Mouse (Mus musculus) intestine, embryonic 15.5 days (tissue): ENCODE measurements at regions not wholly inside any gene's neighbourhood (a gene's known extent, or its start where the extent isn't known, plus 50 kb on each side); places are given as distances from the start of the nearest gene placed in this dataset.

ENCODE experiments used
- ATAC-seq: fragments of 200-750 bp; cut with Nextera tagmentation; 2 replicates; pipeline ENCODE4 v1.8.0; 2017; ENCODE audit warnings: moderate TSS enrichment, moderate library complexity
- H3K27ac ChIP-seq: fragments of 300-500 bp; sonication (generic); 2 replicates; pipeline ENCODE4 v1.5.1; 2015; ENCODE audit warnings: mild to moderate bottlenecking, inconsistent platforms
- H3K27me3 ChIP-seq: fragments of 300-500 bp; sonication (generic); replicated peaks from 2 replicates; pipeline ENCODE4 v1.6.1; 2015; ENCODE audit warnings: inconsistent platforms
- H3K36me3 ChIP-seq: fragments of 300-500 bp; sonication (generic); 2 replicates; pipeline ENCODE4 v1.6.1; 2015; ENCODE audit warnings: inconsistent platforms
- H3K4me1 ChIP-seq: fragments of 300-500 bp; sonication (generic); replicated peaks from 2 replicates; pipeline ENCODE4 v1.6.1; 2015; ENCODE audit warnings: inconsistent platforms
- H3K4me2 ChIP-seq: fragments of 300-500 bp; sonication (generic); replicated peaks from 2 replicates; pipeline ENCODE4 v1.6.1; 2015; ENCODE audit warnings: mild to moderate bottlenecking, inconsistent platforms
- H3K4me3 ChIP-seq: fragments of 300-500 bp; sonication (generic); replicated peaks from 2 replicates; pipeline ENCODE4 v1.5.1; 2015; ENCODE audit warnings: inconsistent platforms
- H3K9ac ChIP-seq: fragments of 300-500 bp; sonication (generic); 2 replicates; pipeline ENCODE4 v1.6.1; 2015; ENCODE audit warnings: inconsistent platforms
- H3K9me3 ChIP-seq: fragments of 300-500 bp; sonication (generic); 2 replicates; pipeline ENCODE4 v1.6.1; 2016; ENCODE audit warnings: inconsistent platforms
- WGBS: fragments of 180-500 bp; shearing (Covaris S2); methylation state at CpG from one replicate; pipeline ENCODE4 v1.1.7; 2015; 5-methylcytosine and 5-hydroxymethylcytosine counted together

DNA sequence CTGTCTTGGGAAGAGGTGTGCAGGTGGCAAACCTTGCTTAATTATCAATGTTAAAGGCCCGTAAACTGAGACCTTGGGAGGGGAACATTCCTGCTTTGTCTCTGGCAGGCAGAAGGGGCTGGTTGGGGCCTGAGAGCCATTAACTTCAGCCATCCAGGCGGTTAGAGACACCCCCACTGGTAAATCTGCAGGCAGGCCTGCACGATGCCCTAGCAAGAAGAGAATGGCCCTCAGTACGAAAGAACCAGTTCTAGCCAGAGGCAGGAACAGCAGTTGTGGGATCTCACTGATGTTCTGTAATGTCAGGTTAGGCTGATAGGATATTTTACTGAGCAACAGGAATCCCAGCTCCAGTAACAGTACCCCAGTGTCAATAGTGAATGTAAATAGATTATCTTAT is 70.5 kb downstream of the Apip start:
- Histone ChIP-seq H3K9me3 (no peaks in the 10 kb centered on the region), H3K27me3 (no peaks in the 10 kb centered on the region), H3K27ac (peak overlapping the region; percentile 87), H3K9ac (no peak overlapping the region), H3K36me3 (no peaks in the 10 kb centered on the region), H3K4me3 (no peak overlapping the region), H3K4me2 (0 out of 2 replicates have a peak overlapping the region, but pooled peaks have one; percentile 9), H3K4me1 (0 out of 2 replicates have a peak, but pooled peaks cover 9% of the 10 kb centered on the region)
- ATAC-seq: no peak
- 46% methylated on average over 4 of the region's 4 CpGs for WGBS

DNA sequence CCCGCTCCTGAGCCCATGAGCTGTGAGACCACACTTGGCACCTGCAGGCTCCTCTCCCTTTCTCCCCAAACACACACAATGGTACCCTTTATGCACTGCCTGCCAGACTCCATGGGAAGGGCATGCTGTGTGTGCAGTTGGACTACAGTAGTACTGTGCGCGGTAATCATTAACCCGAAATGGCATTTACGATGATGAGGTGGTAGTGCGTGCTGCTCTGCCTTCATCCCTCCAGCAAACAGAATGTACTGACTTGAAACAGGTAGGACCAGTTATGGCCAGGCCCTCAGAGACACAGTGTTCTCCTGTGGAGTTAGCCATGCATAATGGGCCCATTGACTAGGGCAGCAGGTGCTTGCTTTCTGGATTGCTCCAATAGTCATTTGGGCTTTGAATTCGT is 70.9 kb downstream of the Apip start:
- Histone ChIP-seq H3K4me3 (no peak overlapping the region), H3K36me3 (no peaks in the 10 kb centered on the region), H3K9ac (no peak overlapping the region), H3K27me3 (no peaks in the 10 kb centered on the region), H3K4me2 (0 out of 2 replicates have a peak overlapping the region, but pooled peaks have one; percentile 9), H3K4me1 (0 out of 2 replicates have a peak, but pooled peaks cover 9% of the 10 kb centered on the region), H3K9me3 (no peaks in the 10 kb centered on the region), H3K27ac (peak overlapping the region; percentile 87)
- ATAC-seq: peak; percentile 98
- WGBS: 52% methylated on average over 7 of the region's 7 CpGs

DNA sequence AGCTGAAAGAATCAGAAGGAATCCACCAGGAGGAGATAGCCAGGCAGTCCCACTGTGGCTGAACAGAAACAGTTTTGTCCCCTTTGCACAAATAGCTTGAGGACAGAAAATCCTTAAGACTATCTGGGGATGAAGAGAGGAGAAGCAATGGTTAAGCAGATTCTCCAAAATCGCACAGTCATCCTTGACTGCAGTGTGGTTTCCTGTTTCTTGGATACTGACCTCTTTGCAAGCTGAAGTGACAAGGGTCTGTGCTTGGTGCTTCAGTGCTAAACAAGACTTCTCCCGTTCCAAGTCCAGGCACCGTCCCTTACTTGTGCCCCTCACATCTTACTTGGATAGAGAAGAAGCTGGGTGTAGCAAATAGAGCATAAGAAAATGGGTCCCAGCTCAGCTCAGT is 71.6 kb downstream of the Apip start:
- no peak overlapping the region for H3K4me2 ChIP-seq
- H3K4me3 ChIP-seq: no peak overlapping the region
- H3K27ac ChIP-seq: peak overlapping the region; percentile 83
- no peak overlapping the region for H3K9ac ChIP-seq
- no peak for ATAC-seq
- H3K36me3 ChIP-seq: no peaks in the 10 kb centered on the region
- H3K9me3 ChIP-seq: no peaks in the 10 kb centered on the region
- no peaks in the 10 kb centered on the region for H3K27me3 ChIP-seq
- H3K4me1 ChIP-seq: 0 out of 2 replicates have a peak, but pooled peaks cover 9% of the 10 kb centered on the region
- WGBS: 49% methylated on average over 3 of the region's 3 CpGs

DNA sequence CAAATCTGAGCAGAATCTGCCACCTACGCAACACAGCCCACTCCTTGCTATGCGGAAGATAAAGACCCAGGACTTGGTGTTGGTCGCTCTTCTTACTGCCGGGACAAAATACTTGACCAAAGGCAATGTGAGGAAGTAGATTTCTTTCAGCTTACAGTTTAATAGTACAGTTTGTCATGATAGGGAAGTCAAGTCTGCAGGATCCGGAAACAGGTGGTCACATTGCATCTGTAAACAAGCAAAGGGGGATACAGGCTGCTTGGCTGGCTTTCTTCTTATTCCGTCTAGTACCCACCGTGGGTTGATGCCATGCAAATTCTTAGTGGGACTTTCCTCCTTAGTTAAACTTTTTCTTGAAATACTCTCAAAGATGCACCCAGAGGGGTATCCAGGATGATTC is 72.7 kb downstream of the Apip start:
- 0 out of 2 replicates have a peak, but pooled peaks cover 9% of the 10 kb centered on the region for H3K4me1 ChIP-seq
- 87% methylated on average over 7 of the region's 7 CpGs for WGBS
- no peaks in the 10 kb centered on the region for H3K36me3 ChIP-seq
- H3K9me3 ChIP-seq: no peaks in the 10 kb centered on the region
- H3K27ac ChIP-seq: 0 out of 2 replicates have a peak overlapping the region, but pooled peaks have one; percentile 14
- H3K4me2 ChIP-seq: no peak overlapping the region
- H3K4me3 ChIP-seq: no peak overlapping the region
- ATAC-seq: no peak
- no peak overlapping the region for H3K9ac ChIP-seq
- no peaks in the 10 kb centered on the region for H3K27me3 ChIP-seq

- Histone ChIP-seq H3K27me3 (no peaks in the 10 kb centered on the region), H3K9me3 (no peaks in the 10 kb centered on the region), H3K9ac (no peak overlapping the region), H3K4me3 (no peak overlapping the region), H3K4me2 (no peak overlapping the region), H3K27ac (no peak overlapping the region), H3K4me1 (no peaks in the 10 kb centered on the region), H3K36me3 (no peaks in the 10 kb centered on the region)
- 90% methylated on average over 1 of the region's 1 CpGs for WGBS
- ATAC-seq: no peak
Measured at GRCm38 (mm10) chr2:103153261-103153660, 79.8 kb downstream of the Apip start.

- no peak overlapping the region for H3K4me3 ChIP-seq
- H3K9ac ChIP-seq: no peak overlapping the region
- 52% methylated on average over 2 of the region's 2 CpGs for WGBS
- ATAC-seq: no peak
- H3K4me2 ChIP-seq: no peak overlapping the region
- H3K36me3 ChIP-seq: no peaks in the 10 kb centered on the region
- H3K27me3 ChIP-seq: no peaks in the 10 kb centered on the region
- no peak overlapping the region for H3K27ac ChIP-seq
- no peaks in the 10 kb centered on the region for H3K9me3 ChIP-seq
- no peaks in the 10 kb centered on the region for H3K4me1 ChIP-seq
Measured at GRCm38 (mm10) chr2:103167741-103168140, 94.3 kb downstream of the Apip start.

DNA sequence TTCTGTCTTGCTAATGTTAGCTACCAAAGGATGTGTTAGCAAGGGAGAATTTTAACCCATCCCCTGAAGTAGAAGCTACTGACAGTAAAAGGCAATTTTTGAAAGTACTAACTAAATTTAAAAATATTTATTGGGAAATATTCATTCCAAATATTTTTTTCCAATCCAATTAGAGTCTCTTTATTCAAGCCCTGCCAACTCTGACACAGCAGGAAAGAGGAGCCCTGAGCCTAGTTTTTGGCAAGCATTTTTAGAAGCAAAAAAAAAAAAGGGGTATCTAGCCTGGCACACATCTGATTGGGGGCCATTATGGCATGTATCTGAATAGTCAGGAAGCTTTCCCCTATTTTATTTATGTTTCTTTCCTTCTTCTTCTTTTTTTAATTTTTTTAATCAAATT is 94.8 kb downstream of the Apip start:
- Histone ChIP-seq H3K9ac (no peak overlapping the region), H3K27ac (no peak overlapping the region), H3K4me2 (no peak overlapping the region), H3K9me3 (no peaks in the 10 kb centered on the region), H3K36me3 (no peaks in the 10 kb centered on the region), H3K4me1 (no peaks in the 10 kb centered on the region), H3K27me3 (no peaks in the 10 kb centered on the region), H3K4me3 (no peak overlapping the region)
- ATAC-seq: no peak

GRCm38 (mm10) chr2:103177361-103177760 is 103.9 kb downstream of the Apip start:
- Histone ChIP-seq H3K4me3 (no peak overlapping the region), H3K27ac (no peak overlapping the region)

GRCm38 (mm10) chr2:103180298-103180927 is 106.9 kb downstream of the Apip start:
- H3K36me3 ChIP-seq: no peaks in the 10 kb centered on the region
- H3K9me3 ChIP-seq: no peaks in the 10 kb centered on the region
- no peak overlapping the region for H3K4me2 ChIP-seq
- WGBS: 37% methylated on average over 4 of the region's 4 CpGs
- no peaks in the 10 kb centered on the region for H3K27me3 ChIP-seq
- H3K4me1 ChIP-seq: no peaks in the 10 kb centered on the region
- no peak overlapping the region for H3K27ac ChIP-seq
- H3K9ac ChIP-seq: no peak overlapping the region
- ATAC-seq: no peak
- H3K4me3 ChIP-seq: no peak overlapping the region

More at GRCm38 (mm10) chr2:103177361-103177760, 103.9 kb downstream of the Apip start:
- WGBS: 67% methylated on average over 2 of the region's 2 CpGs
- Histone ChIP-seq H3K27me3 (no peaks in the 10 kb centered on the region), H3K9me3 (no peaks in the 10 kb centered on the region), H3K4me1 (no peaks in the 10 kb centered on the region), H3K9ac (no peak overlapping the region), H3K36me3 (no peaks in the 10 kb centered on the region), H3K4me2 (no peak overlapping the region)
- no peak for ATAC-seq

DNA sequence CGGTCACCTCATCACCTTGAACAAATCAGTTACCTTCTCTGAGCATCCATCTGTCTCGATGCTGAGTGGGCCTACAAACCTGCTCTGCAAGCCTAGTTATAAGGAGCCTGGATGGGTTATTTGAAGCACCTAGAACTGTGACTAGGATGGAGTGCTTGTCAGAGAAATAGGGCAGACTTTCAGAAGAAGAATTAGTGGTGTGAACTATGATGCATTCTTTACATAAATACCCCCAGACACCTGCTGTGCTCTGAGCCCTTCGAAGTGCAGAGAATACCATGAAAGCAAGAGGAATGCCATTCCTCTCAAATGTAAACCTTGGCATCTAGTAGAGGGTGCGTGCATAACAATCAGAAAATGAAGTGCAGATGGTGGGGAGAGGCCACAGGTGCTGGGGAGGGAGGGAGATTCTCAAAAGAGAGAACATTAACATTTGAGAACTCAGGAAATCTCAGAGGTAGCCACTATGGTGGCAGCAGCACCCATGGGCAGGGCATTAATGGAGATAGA is 113.3 kb downstream of the Apip start:
- 73% methylated on average over 4 of the region's 4 CpGs for WGBS
- Histone ChIP-seq H3K9ac (no peak overlapping the region), H3K36me3 (no peaks in the 10 kb centered on the region), H3K4me2 (no peak overlapping the region), H3K4me1 (no peaks in the 10 kb centered on the region), H3K4me3 (no peak overlapping the region), H3K27me3 (no peaks in the 10 kb centered on the region), H3K27ac (no peak overlapping the region), H3K9me3 (no peaks in the 10 kb centered on the region)
- no peak for ATAC-seq

DNA sequence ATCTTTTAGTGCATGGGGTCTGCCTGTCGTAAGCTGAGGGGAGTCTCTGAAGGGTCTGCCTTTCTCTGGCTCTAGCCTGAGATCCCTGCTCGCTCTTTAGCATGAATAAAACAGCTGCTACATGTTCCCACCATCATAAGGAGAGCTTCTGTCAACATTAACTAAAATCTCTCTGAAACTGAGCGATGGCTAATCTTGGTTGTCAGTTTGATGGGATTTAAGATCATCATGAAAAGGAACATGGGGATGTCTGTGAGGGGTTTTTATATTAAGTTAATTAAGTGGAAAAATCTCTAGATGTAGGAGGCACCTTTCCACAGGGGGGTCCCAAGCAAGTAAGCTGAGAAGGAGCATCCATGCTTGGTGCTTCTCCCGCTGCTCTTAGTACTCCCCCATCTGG is 110.5 kb downstream of the Ehf start:
- no peak overlapping the region for H3K4me2 ChIP-seq
- 88% methylated on average over 4 of the region's 4 CpGs for WGBS
- no peak overlapping the region for H3K27ac ChIP-seq
- no peaks in the 10 kb centered on the region for H3K36me3 ChIP-seq
- no peak for ATAC-seq
- H3K9me3 ChIP-seq: no peaks in the 10 kb centered on the region
- no peak overlapping the region for H3K4me3 ChIP-seq
- H3K9ac ChIP-seq: no peak overlapping the region
- H3K4me1 ChIP-seq: no peaks in the 10 kb centered on the region
- no peaks in the 10 kb centered on the region for H3K27me3 ChIP-seq

GRCm38 (mm10) chr2:103200313-103200712 is 102.8 kb downstream of the Ehf start:
- H3K27me3 ChIP-seq: no peaks in the 10 kb centered on the region
- no peak overlapping the region for H3K9ac ChIP-seq
- H3K36me3 ChIP-seq: no peaks in the 10 kb centered on the region
- no peaks in the 10 kb centered on the region for H3K4me1 ChIP-seq
- H3K4me3 ChIP-seq: no peak overlapping the region
- no peaks in the 10 kb centered on the region for H3K9me3 ChIP-seq
- no peak for ATAC-seq
- WGBS: 82% methylated on average over 6 of the region's 6 CpGs
- no peak overlapping the region for H3K27ac ChIP-seq
- H3K4me2 ChIP-seq: no peak overlapping the region

- Histone ChIP-seq H3K4me1 (no peaks in the 10 kb centered on the region), H3K4me2 (no peak overlapping the region), H3K9me3 (no peaks in the 10 kb centered on the region), H3K27ac (no peak overlapping the region), H3K27me3 (no peaks in the 10 kb centered on the region), H3K4me3 (no peak overlapping the region), H3K36me3 (no peaks in the 10 kb centered on the region), H3K9ac (no peak overlapping the region)
- WGBS: 74% methylated on average over 8 of the region's 8 CpGs
- no peak for ATAC-seq
Measured at GRCm38 (mm10) chr2:103205046-103205445, 98.0 kb downstream of the Ehf start.
